Mouse (Mus musculus): ENCODE data around the gene Hist1h1c. TPM values are rescaled to one million over a fixed set of nuclear protein-coding genes. Genes with fewer than 3 reads are reported as not detected.
"Not testable (repeated sequence)": the region's sequence is repeated elsewhere in the genome, so short reads cannot be mapped to it uniquely, and the experiment has no call there.

Gene Hist1h1c
- total RNA-seq, 2 experiments from 2014 or later, result 361 to 459 TPM

- DNase-seq, result no peak
These were observed 22.2 kb upstream of the Hist1h1c start for GRCm38 (mm10) chr13:23716261-23717042.

GRCm38 (mm10) chr13:23717176-23717575 lies 21.4 kb upstream of the Hist1h1c start:
- DNase-seq, result no peak

- DNase-seq, result not testable (repeated sequence)
These were observed 20.9 kb upstream of the Hist1h1c start for GRCm38 (mm10) chr13:23717593-23718245.

GRCm38 (mm10) chr13:23724239-23724638 lies 14.4 kb upstream of the Hist1h1c start:
- no peak for DNase-seq

- no peak for DNase-seq
These were observed 13.4 kb upstream of the Hist1h1c start for GRCm38 (mm10) chr13:23725213-23725612.

- DNase-seq, result no peak
These were observed 10.0 kb upstream of the Hist1h1c start for GRCm38 (mm10) chr13:23728472-23729191.

- DNase-seq, result no peak
These were observed 9.4 kb upstream of the Hist1h1c start for GRCm38 (mm10) chr13:23729192-23729525.

GRCm38 (mm10) chr13:23729706-23730105 lies 8.9 kb upstream of the Hist1h1c start:
- no peak for DNase-seq

GRCm38 (mm10) chr13:23730479-23730878 lies 8.1 kb upstream of the Hist1h1c start:
- no peak for DNase-seq

- DNase-seq, result no peak
These were observed 6.3 kb upstream of the Hist1h1c start for GRCm38 (mm10) chr13:23732156-23732804.

GRCm38 (mm10) chr13:23737091-23737490 lies 1.5 kb upstream of the Hist1h1c start:
- no peak for DNase-seq

GRCm38 (mm10) chr13:23738041-23738440 lies 567 bp upstream of the Hist1h1c start:
- DNase-seq, result no peak

GRCm38 (mm10) chr13:23739069-23739921 lies 687 bp downstream of the Hist1h1c start:
- peak; percentile 78 for DNase-seq

GRCm38 (mm10) chr13:23739922-23740252 lies 1.3 kb downstream of the Hist1h1c start:
- no peak for DNase-seq

GRCm38 (mm10) chr13:23740256-23740840 lies 1.7 kb downstream of the Hist1h1c start:
- no peak for DNase-seq

- DNase-seq, result no peak
These were observed 2.3 kb downstream of the Hist1h1c start for GRCm38 (mm10) chr13:23740910-23741309.

GRCm38 (mm10) chr13:23742007-23742406 lies 3.4 kb downstream of the Hist1h1c start:
- no peak for DNase-seq

GRCm38 (mm10) chr13:23743215-23743614 lies 4.6 kb downstream of the Hist1h1c start:
- DNase-seq, result no peak

- DNase-seq, result no peak
These were observed 5.4 kb downstream of the Hist1h1c start for GRCm38 (mm10) chr13:23743963-23744362.

GRCm38 (mm10) chr13:23744421-23745380 lies 6.1 kb downstream of the Hist1h1c start:
- DNase-seq, result no peak
